Mouse (Mus musculus) liver, embryonic 14.5 days (tissue): ENCODE measurements around the gene Sertad1.

Source experiments
- CTCF ChIP-seq: IDR thresholded peaks from 2 replicates; pipeline ENCODE4 v1.5.1; 2016; ENCODE audit warnings: antibody characterized with exemption, low read depth, control low read depth
- EP300 ChIP-seq: IDR thresholded peaks from 2 replicates; pipeline ENCODE4 v1.6.1; 2016; ENCODE audit warnings: antibody characterized with exemption, low read depth

GRCm38 (mm10) chr7:27532480-27533050 lies 45.9 kb downstream of the Sertad1 start:
- TF ChIP-seq EP300 = no peak
- no peak for TF ChIP-seq CTCF
